Mouse (Mus musculus) lung, adult 2 months (tissue): ENCODE data around the gene Fam177a.
"Not testable (repeated sequence)": the region's sequence is repeated elsewhere in the genome, so short reads cannot be mapped to it uniquely, and the experiment has no call there.

Source experiments
- CTCF ChIP-seq: fragments of 200-500 bp; IDR thresholded peaks from 2 replicates; pipeline ENCODE4 v1.5.1; 2011; ENCODE audit warnings: mild to moderate bottlenecking, low read length, control low read depth; ENCODE audit not compliant: insufficient read depth
- POLR2A ChIP-seq: fragments of 200-500 bp; IDR thresholded peaks from 2 replicates; pipeline ENCODE4 v1.6.1; 2011; ENCODE audit warnings: low read depth, mild to moderate bottlenecking, control low read depth, low read length, borderline replicate concordance; ENCODE audit errors: extremely low read depth

- not testable (repeated sequence) for TF ChIP-seq CTCF, POLR2A
Measured at GRCm38 (mm10) chr12:55137859-55138258, 13.6 kb downstream of the Fam177a start.
